Mouse (Mus musculus) right cerebral cortex, adult 18-20 months (tissue): Measurements from ENCODE around the gene Dnajc21.

Source experiments
- DNase-seq: peaks from one replicate; pipeline ENCODE4 v3.0.0; 2022; ENCODE audit warnings: mixed read lengths

The Dnajc21 gene

GRCm38 (mm10) chr15:10436893-10437292 lies 33.4 kb downstream of the Dnajc21 start:
- DNase-seq: no peak

GRCm38 (mm10) chr15:10426545-10427266 lies 43.6 kb downstream of the Dnajc21 start:
- peak; percentile 35 for DNase-seq

GRCm38 (mm10) chr15:10426124-10426523 lies 44.2 kb downstream of the Dnajc21 start:
- DNase-seq: no peak

- no peak for DNase-seq
Measured at GRCm38 (mm10) chr15:10421785-10422144, 48.6 kb downstream of the Dnajc21 start.

- DNase-seq: no peak
Measured at GRCm38 (mm10) chr15:10421138-10421784, 49.1 kb downstream of the Dnajc21 start.

- peak; percentile 60 for DNase-seq
Measured at GRCm38 (mm10) chr15:10413656-10414055, 56.7 kb downstream of the Dnajc21 start.

GRCm38 (mm10) chr15:10410881-10411280 lies 59.4 kb downstream of the Dnajc21 start:
- DNase-seq: peak; percentile 63

- DNase-seq: no peak
Measured at GRCm38 (mm10) chr15:10409842-10410241, 60.5 kb downstream of the Dnajc21 start.

- DNase-seq: peak; percentile 32
Measured at GRCm38 (mm10) chr15:10400415-10400814, 69.9 kb downstream of the Dnajc21 start.

- DNase-seq: no peak
Measured at GRCm38 (mm10) chr15:10399795-10400194, 70.5 kb downstream of the Dnajc21 start.
